Mouse (Mus musculus) intestine, postnatal 0 days (tissue): ENCODE results near the gene Tmcc1. TPM values are rescaled to one million over a fixed set of nuclear protein-coding genes. Genes with fewer than 3 reads are reported as not detected.
"Not testable (repeated sequence)": the region's sequence is repeated elsewhere in the genome, so short reads cannot be mapped to it uniquely, and the experiment has no call there.

Experiments used
- ATAC-seq: fragments of 200-750 bp; cut with Nextera tagmentation; 2 replicates; pipeline ENCODE4 v1.8.0; 2017; ENCODE audit warnings: mild to moderate bottlenecking, moderate TSS enrichment, moderate library complexity
- H3K27ac ChIP-seq: fragments of 300-500 bp; sonication (generic); 2 replicates; pipeline ENCODE4 v1.5.1; 2014; ENCODE audit warnings: mild to moderate bottlenecking, low read depth, low read length, moderate library complexity
- H3K27me3 ChIP-seq: fragments of 300-500 bp; sonication (generic); replicated peaks from 2 replicates; pipeline ENCODE4 v1.6.1; 2014; ENCODE audit warnings: low read length, mixed read lengths; ENCODE audit not compliant: control insufficient read depth, insufficient read depth
- H3K36me3 ChIP-seq: fragments of 300-500 bp; sonication (generic); 2 replicates; pipeline ENCODE4 v1.6.1; 2014; ENCODE audit warnings: mild to moderate bottlenecking, moderate library complexity; ENCODE audit not compliant: control insufficient read depth, insufficient read depth
- H3K4me1 ChIP-seq: fragments of 300-500 bp; sonication (generic); replicated peaks from 2 replicates; pipeline ENCODE4 v1.6.1; 2014; ENCODE audit warnings: antibody characterized with exemption, low read length, mixed read lengths; ENCODE audit not compliant: control insufficient read depth, insufficient read depth
- H3K4me2 ChIP-seq: fragments of 300-500 bp; sonication (generic); replicated peaks from 2 replicates; pipeline ENCODE4 v1.6.1; 2014; ENCODE audit warnings: low read depth, mild to moderate bottlenecking, moderate library complexity
- H3K4me3 ChIP-seq: fragments of 300-500 bp; sonication (generic); 2 replicates; pipeline ENCODE4 v1.5.1; 2014; ENCODE audit warnings: low read depth, low read length
- H3K9ac ChIP-seq: fragments of 300-500 bp; sonication (generic); 2 replicates; pipeline ENCODE4 v1.6.1; 2014; ENCODE audit warnings: mild to moderate bottlenecking, low read depth, low read length
- H3K9me3 ChIP-seq: fragments of 300-500 bp; sonication (generic); 2 replicates; pipeline ENCODE4 v1.6.1; 2016; ENCODE audit warnings: mixed run types; ENCODE audit not compliant: control insufficient read depth
- CTCF ChIP-seq: sonication (generic); IDR thresholded peaks from 2 replicates; pipeline ENCODE4 v1.5.1; 2016; ENCODE audit warnings: low read depth, mild to moderate bottlenecking, control low read depth, antibody characterized with exemption, moderate library complexity
- WGBS: fragments of 180-500 bp; shearing (Covaris S2); extraction: QIAGEN DNeasy Blood & Tissue Kit; methylation state at CpG from one replicate; pipeline ENCODE4 v1.1.7; 2014; 5-methylcytosine and 5-hydroxymethylcytosine counted together
- polyA plus RNA-seq: library from polyadenylated mRNA; unstranded; fragments of >200 nt; fragmentation: Nextera tagmentation; extraction: Ambion mirVana; gene quantifications from 2 replicates; pipeline ENCODE4 v1.2.1, GENCODE M21; 2015

The Tmcc1 gene
- polyA plus RNA-seq: 8.0 and 9.2 TPM in 2 replicates

DNA sequence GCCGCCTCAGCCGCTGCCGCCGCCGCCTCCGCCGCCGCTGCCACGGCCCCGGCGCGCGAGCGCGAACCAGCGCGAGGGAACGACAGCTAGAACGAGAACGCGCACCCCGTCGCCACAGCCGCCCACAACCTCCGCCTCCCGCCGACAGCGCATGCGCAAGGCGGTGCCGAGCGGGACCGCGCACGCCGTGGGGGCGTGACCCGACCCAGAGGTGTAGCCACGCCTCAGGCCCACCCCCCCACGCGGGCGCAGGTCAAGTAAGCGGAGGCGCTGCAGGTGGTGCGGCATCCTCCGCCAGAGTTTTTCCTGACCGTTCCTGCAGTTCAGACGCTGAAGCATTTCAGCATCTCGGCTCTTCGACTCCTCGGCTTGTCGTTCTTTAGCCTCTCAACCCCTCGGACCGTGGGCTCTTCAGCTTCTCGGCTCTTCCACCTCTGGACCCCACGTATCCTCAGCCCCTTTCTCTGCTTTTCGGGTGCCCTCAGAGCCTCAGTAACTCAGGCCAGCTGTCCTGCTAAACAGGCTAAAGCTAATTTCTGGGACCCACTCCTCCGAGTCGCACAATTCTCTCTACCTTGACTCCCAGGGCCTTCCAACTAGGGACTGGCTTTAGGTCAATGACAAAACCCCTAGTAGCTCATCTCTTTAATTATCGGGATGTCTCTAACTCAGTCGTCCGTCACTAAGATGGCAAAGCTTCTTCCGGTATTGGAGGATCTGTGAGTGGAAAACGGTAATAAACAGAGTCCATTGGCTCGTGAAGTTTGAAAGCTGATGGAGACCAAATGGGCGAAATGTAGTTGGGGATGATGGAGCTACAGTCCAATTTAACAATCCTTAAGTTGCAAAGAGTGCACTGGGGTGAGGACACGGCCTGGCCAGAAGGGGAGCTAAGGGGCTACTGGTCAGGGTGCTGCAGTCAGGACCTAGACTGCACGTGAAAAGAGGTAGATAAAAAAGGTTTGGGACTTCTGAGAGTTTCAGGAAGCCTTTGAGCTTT, at the start of gene Tmcc1:
Tmcc1 (minus strand) TSS at position 93 of the 1,000 bp plus-strand sequence.
- Histone ChIP-seq H3K27ac (peak within 1 kb of the TSS; percentile 83), H3K4me1 (peaks cover 2% of the 10 kb centered on the region; the same call in 1 of the 2 replicates), H3K4me3 (peak within 1 kb of the TSS; percentile 89), H3K4me2 (peak within 1 kb of the TSS; percentile 91), H3K9me3 (no peaks in the 10 kb centered on the region), H3K9ac (peak within 1 kb of the TSS; percentile 92), H3K27me3 (no peaks in the 10 kb centered on the region), H3K36me3 (no peaks in the 10 kb centered on the region)
- WGBS: under 1% methylated on average over 64 of the region's 68 CpGs
- 0 out of 2 replicates have a peak, but pooled peaks have one; percentile 33 for TF ChIP-seq CTCF
- peak; percentile 98 for ATAC-seq

- Histone ChIP-seq H3K27me3 (no peaks in the 10 kb centered on the region), H3K27ac (no peak overlapping the region), H3K4me3 (no peak overlapping the region), H3K4me2 (no peak overlapping the region), H3K4me1 (no peaks in the 10 kb centered on the region), H3K9me3 (no peaks in the 10 kb centered on the region), H3K9ac (no peak overlapping the region), H3K36me3 (peaks cover 75% of the 10 kb centered on the region)
- WGBS: 79% methylated on average over 2 of the region's 2 CpGs
- ATAC-seq: no peak
- no peak for TF ChIP-seq CTCF
Observed at GRCm38 (mm10) chr6:116240371-116240770, 47.1 kb upstream of the Tmcc1 start.

- Histone ChIP-seq H3K27ac (no peak overlapping the region), H3K4me2 (no peak overlapping the region), H3K27me3 (no peaks in the 10 kb centered on the region), H3K36me3 (peaks cover 65% of the 10 kb centered on the region), H3K9me3 (no peaks in the 10 kb centered on the region), H3K4me1 (no peaks in the 10 kb centered on the region), H3K4me3 (no peak overlapping the region), H3K9ac (no peak overlapping the region)
- 90% methylated on average over 5 of the region's 5 CpGs for WGBS
- ATAC-seq: no peak
- TF ChIP-seq CTCF: no peak
Observed at GRCm38 (mm10) chr6:116238083-116238482, 44.8 kb upstream of the Tmcc1 start.

GRCm38 (mm10) chr6:116235336-116235735, 42.0 kb upstream of the Tmcc1 start:
- WGBS: 86% methylated on average over 5 of the region's 5 CpGs
- Histone ChIP-seq H3K4me3 (no peak overlapping the region), H3K9me3 (no peaks in the 10 kb centered on the region), H3K4me1 (no peaks in the 10 kb centered on the region), H3K36me3 (peaks cover 67% of the 10 kb centered on the region), H3K4me2 (no peak overlapping the region), H3K27ac (no peak overlapping the region), H3K27me3 (no peaks in the 10 kb centered on the region), H3K9ac (no peak overlapping the region)
- ATAC-seq: no peak
- TF ChIP-seq CTCF: no peak

GRCm38 (mm10) chr6:116234821-116235220, 41.5 kb upstream of the Tmcc1 start:
- not testable (repeated sequence) for H3K4me2 ChIP-seq, H3K9ac ChIP-seq, H3K4me3 ChIP-seq, H3K4me1 ChIP-seq, H3K9me3 ChIP-seq, H3K27ac ChIP-seq, ATAC-seq, H3K27me3 ChIP-seq
- WGBS: 75% methylated on average over 2 of the region's 2 CpGs
- H3K36me3 ChIP-seq: peaks cover 63% of the 10 kb centered on the region

- WGBS: 60% methylated on average over 12 of the region's 12 CpGs
- H3K27me3 ChIP-seq: no peaks in the 10 kb centered on the region
- no peaks in the 10 kb centered on the region for H3K9me3 ChIP-seq
- no peak overlapping the region for H3K4me2 ChIP-seq
- peaks cover 74% of the 10 kb centered on the region for H3K36me3 ChIP-seq
- H3K4me1 ChIP-seq: no peaks in the 10 kb centered on the region
- H3K4me3 ChIP-seq: no peak overlapping the region
- peak; percentile 89 for TF ChIP-seq CTCF
- ATAC-seq: no peak
- no peak overlapping the region for H3K9ac ChIP-seq
- H3K27ac ChIP-seq: no peak overlapping the region
Observed at GRCm38 (mm10) chr6:116228785-116229525, 35.7 kb upstream of the Tmcc1 start.
